Mouse (Mus musculus) gastrocnemius, adult 8-10 months (tissue): ENCODE results near the gene Cd302. TPM values are rescaled to one million over a fixed set of nuclear protein-coding genes. Genes with fewer than 3 reads are reported as not detected.

Experiments
- DNase-seq, 2 experiments: peaks; one replicate each; pipeline ENCODE4 v3.0.0; 2022; ENCODE audit warnings: low spot score in 2 of 2
- total RNA-seq, 4 experiments: library from RNA; stranded (reverse); gene quantifications; 2 replicates each; pipeline ENCODE4 v1.2.4; 2022

Cd302 gene
- total RNA-seq, 4 experiments from 2014 or later: 6.1 to 10.9 (median 6.9) TPM

DNA sequence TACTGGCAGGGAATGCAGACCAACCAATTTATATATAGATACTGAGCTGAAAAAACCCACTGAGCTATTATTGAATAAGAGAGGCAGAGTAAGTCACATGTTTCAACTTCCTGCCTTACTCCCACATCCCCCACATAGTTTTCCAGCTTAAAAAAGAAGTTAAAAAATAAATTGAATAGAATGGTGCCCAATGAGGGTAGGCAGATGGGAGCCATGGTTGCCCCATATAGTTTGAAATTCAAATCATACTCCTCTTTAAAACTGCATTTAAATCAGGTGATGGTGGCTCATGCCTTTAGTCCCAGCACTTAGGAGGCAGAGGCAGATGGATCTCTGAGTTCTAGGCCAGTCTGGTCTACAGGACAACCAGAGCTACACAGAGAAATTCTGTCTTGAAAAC lies 30.8 kb downstream of the Cd302 start:
- no peak for DNase-seq

DNA sequence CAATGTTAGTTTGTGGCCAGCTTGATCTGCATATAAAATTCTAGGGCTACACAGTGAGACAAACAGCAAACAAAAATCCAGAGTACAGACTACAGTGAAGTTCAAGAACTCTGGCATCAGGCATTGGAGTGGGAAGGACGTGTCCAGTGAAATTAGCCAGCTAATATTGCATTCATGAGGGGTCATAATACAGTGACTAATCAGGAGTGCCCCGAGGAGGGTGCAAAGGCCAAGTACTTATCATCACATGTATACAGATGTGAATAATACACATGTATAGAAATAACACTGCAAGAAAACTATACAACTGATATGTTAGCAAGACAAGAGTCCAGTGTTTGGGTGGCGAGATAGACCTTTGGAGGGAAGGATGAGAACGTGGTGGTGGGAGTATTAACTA lies 31.5 kb downstream of the Cd302 start:
- DNase-seq: no peak

DNA sequence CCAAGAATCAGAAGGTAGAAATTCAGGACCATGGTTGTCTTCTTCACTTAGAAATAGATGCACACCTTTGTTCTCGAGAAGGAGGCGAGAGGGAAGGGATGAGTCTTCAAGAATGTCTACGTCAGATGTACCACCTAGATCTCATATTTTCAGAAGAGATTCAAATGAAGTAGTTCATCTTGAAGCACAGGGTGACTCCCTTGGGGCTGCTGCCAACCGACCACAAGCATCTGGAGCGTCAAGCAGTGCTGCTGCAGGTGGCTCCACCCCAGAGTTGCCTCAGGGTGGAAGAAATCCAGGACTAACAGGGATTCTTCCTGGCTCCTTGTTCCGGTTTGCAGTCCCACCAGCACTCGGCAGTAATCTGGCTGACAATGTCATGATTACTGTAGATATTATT lies 49.8 kb downstream of the Cd302 start:
- DNase-seq: no peak

DNA sequence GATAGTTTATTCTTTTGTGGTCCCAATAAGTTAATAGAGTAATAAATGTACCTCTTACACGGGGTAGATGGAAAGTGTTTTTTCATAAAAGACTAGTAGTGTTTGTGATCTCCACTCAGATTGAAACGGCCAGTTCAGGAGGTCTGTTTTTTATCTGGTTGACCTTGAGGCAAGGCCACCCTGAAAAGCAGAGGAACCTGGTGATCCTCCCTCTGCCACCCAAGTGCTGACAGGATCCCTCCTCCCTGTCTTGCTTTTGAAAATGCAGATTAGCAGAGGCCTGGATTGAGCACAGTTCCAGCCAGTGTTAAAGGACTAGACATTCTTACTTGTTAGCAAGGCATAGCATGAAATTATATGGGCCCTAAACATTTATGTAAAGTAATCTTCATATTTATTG lies 51.1 kb downstream of the Cd302 start:
- DNase-seq: no peak

DNA sequence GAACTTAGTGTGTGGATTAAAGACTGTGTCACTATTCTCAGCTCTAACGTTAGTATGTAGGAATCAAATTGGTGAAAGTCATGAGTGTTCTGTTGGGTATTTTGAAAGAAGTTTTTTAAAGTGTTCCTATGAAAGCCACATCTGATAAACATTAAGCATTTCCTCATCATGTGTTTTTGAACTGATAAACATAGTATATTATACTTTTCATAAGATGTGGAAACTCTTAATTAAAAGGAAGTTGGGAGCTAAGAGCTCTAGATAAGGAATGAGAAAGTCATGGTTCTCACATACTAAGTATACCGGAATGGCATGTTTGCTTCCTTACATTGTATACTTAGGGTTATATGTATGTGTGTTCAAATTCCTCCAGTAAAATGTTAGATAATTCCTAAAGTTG lies 53.9 kb downstream of the Cd302 start:
- no peak for DNase-seq

DNA sequence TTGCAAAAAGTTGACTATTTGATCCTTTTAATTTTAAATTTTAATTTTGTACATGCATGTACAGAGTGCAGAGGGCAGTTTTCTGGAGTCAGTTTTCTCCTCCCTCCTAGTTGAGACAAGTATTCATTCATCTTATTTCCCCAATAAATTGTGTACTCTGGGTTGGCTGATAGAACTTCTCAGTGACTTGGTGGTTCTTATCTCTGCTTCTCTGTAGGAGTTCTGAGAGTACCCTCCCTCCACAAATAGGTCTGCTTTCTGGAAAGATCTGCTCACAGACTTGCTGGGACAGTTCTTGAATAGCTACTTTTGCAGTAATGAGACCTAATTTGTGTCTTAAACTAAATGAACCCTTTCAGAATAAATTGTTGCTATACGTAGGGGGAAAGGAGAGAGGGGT lies 55.8 kb downstream of the Cd302 start:
- DNase-seq: no peak

DNA sequence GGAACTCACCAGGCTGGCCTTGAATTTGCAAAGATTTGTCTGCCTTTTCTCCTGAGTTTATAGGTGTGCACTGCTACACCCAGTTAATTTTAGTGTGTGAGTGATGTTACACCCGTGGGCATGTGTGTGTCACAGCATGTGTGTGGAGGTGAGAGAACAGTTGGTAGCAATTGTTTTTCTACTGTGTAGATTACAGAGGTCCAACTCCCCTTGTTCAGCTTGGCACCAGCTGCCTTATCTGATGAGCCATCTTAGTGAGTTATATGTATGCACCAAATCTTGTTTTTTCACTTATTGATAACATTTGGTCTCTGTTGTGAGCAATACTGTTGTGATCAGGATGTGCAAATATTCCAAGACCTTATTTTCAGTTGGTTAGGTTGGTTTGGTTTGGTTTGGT lies 60.8 kb downstream of the Cd302 start:
- DNase-seq: no peak

DNA sequence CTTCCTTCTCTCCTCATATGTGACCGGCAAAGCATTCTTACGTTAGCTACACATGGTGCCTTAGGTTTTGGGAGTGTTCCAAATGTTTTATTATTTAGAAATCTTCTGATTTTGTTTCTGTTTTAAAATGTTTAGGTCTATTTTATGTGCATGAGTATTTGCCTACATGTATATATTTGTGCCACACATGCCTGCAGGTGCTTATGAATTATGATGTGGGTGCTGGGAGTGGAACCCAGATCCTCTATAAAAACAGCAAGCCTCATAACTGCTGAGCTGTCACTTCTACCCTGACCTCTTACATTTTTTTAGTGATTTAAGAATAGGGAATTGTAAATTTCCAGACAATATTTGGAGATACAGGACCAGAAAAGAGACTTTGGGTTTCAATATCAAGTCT lies 62.3 kb downstream of the Cd302 start:
- DNase-seq: no peak

DNA sequence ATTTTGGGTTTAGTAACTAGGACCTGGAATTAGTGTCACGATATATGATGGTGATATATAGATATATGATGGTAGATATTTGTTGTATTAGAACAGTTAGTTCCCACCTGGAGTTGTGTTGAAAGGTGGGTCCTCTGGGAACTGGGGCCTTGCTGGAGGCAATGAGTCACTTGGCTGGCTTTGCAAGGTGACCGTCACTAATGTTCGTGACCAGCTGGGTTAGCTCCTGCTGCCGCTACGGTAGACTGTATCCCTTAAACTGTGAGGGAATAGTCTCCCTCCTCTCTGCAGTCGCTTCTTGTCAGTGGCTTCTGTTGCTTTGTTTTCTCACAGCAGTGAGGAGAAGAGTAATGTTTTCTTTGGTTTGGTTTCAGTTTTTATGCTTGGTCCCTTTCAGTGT lies 63.1 kb downstream of the Cd302 start:
- no peak for DNase-seq

DNA sequence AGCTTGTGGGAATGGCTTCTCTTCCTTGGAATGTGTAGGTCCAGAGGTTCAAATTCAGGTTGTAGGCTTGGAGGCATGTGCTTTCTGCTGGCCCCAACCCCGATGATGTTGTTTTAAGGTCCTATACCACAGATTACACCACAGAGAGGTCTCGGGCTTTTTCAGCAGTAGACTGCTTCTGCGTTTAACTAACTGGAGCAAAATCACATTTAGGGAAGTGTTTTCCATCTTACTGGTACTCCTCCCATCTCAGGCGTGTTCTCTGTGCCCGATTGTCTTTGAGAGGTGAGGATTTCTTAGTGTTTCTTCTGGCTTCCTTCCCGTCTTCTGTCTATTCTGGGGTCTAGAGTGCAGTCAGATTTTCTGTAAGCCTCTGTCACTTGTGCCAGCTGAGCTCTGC lies 66.7 kb downstream of the Cd302 start:
- no peak for DNase-seq

DNA sequence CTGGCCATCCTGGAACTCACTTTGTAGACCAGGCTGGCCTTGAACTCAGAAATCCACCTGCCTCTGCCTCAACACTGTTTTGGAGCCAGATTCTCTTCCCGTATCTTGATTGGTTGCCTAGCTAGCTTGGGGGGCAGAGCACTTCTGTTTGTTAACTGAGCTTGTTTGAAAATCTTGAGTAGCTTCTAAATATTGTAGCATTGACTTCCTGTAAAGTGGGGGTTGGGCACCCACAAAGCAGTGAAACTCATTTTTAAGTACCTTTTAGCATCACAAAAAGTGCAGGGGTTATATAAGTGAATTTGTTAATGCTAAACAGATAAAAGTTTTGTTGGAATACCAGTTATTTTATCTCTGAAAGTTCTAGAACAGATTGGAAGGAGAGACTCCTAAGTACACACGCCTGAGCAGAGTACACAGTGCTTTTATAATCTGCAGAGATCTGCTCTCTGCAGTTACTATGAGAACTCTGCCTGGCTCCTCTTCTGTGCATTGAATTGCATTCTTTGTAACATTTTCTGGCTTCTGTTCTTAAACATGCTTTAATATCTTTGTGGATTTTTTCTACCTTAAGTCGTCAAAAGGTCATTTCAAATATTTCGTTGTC lies 67.6 kb downstream of the Cd302 start:
- DNase-seq: no peak

DNA sequence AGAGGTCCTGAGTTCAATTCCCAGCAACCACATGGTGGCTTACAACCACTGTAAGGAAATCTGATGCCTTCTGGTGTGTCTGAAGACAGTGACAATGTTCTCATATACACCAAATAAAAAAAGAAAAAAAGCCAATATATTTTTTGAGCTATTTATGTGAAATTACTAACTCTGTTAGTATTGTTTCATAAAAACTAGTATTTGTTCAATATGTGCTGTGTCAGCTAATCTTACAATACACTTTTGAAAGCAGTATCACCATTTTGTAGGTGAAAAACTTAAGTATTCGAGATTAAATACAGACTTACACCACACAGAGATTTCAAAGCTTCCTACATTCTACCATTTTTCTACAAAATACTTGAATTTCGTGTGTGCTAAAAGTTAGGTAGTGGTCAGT lies 69.6 kb downstream of the Cd302 start:
- no peak for DNase-seq

DNA sequence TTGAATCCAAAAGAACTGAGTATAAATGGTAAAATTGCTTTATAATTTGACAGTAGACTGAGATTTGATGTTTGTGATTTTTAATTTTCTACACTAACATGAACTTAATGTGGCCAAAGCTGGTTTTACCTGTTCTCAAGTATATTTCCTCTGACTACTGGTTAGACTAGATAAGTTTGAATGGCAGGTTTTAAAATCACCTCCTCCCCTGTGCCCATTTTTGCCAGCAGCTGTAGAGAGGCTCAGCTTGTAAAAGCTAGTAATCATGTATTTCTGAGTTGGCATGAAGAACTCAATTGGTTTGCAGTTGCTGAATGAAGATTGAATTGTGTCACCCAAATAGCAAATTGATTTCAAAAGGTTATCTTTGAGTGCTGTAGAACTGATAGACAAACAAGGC lies 71.8 kb downstream of the Cd302 start:
- no peak for DNase-seq

DNA sequence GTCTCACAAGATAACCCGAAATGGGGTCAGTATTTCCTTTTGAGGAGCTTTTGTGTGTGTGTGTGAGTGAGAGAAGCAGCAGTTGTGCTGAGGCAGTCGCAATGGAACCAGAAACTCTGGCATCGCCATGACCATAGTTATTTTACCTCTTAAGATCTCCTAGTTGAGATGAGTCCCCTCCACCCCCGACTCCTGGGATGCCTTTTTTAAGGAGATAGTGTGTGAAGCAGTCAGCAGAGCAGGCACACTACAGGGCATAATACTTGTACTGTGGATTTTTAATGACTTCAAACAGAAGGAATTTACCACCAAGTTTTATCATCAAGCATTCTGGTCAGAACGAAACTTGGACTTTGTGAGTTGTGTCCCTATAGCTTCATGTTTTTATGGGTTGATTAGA lies 73.5 kb downstream of the Cd302 start:
- DNase-seq: no peak

DNA sequence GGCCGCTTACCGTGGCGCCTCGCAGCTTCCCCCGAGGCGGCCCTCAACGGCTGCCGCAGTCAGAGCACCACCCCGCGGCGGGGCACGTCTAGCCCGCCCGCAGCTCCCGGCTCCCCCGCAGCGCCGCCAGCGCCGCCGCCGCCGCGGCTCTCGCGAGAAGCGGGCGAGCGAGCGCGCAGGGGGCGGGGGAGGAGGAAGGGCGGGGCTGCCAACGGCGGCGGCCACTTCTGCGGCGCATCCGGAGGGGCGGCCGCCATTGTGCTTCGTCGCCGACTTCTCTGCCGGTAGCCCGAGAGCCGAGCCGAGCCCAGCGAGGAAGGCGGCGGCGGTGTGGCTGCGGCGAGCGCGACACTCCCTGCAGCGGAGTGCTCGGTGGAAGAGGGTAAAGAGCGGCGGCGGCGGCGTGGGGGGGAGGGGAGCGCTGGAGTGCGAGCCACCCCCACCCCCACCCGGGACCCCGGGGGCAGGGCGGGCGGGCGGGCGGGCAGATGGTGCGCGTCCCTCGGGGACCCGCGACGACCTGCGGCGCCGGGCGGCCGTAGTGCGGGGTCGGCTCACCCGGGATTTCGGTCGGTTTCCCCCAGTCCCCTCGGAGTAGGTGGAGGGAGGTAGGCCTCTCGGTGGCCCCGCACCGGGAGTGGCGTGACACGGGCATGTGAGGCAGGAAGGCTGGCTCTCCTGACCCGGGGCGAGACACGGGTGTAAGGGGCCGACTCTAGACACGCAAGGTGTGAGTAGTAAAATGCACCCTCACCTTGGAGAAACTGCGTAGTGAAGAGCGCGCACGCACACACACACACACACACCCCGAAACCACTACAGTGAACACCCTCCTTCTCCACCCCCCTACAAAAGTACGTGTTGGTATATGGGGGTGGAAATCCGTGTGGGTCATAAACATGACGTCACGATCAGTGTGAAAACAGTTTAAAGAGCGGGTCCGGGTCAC lies 74.3 kb downstream of the Cd302 start, which contains the start of the genes Baz2b and March7:
Gene Baz2b (minus strand): TSS at position 137 of the 949 bp plus-strand sequence.
Gene March7 (plus strand): TSS at position 185 of the 949 bp plus-strand sequence.
- DNase-seq: peak; percentile 74 to 83

DNA sequence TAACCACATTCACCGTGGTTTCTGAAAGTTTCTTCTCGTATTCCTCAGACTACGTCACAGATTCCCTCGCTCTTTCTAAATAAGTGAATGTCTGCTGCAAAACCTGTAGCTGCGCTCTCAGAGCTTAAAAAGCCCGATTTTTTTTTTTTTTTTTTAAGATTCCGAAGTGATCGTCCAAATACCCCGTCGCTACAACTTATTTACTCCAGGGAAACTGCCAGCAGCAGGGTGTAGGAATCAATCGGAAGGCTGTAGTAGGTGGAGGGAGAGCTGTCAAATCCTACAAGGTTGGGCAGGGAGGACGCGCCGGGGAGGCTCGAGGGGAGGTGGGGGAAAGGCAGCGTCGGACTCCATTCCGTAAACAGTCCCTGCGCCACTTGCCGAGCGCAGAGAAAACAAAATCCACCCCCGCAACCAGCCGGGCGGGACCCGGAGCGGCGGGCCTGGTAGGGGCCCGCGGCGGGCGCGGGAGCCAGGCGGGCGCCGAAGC lies 75.1 kb downstream of the Cd302 start:
- peak; percentile 15 to 23 for DNase-seq

DNA sequence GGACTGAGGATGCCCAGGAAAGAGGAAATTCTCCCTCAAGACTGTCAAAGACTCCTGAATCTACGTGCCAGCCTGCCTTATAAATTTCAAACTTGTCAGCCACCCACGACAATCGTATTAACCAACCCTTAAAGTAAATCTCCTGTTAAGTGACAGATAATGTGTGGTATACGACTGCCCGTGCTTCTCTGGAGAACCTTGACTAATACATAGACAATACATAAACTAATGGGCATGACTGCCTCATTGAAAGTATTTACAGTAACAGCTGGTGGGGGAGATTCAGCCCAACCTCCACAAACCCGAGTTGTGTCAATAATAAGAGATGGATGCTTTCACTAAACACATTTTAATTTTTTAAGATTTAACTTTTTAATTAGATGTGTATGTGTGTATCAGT lies 78.5 kb downstream of the Cd302 start:
- no peak for DNase-seq

DNA sequence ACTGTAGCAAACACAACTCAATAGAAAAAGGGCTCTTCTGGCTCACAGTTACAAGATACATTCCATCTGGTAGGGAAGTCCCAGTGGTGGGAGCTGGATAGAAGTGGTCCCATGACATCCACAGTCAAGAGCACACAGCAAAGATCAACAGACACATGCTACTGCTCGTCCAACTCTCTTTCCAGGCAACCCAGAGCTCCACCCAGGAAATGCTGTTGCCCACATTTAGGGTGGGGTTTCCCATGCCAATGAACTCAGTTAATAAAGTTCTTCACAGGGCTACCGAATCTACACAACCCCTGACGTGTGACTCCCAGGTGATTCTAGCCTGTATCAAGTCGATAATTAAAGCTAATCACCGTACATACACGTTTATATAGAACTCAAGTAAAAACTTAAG lies 80.1 kb downstream of the Cd302 start:
- DNase-seq: no peak

DNA sequence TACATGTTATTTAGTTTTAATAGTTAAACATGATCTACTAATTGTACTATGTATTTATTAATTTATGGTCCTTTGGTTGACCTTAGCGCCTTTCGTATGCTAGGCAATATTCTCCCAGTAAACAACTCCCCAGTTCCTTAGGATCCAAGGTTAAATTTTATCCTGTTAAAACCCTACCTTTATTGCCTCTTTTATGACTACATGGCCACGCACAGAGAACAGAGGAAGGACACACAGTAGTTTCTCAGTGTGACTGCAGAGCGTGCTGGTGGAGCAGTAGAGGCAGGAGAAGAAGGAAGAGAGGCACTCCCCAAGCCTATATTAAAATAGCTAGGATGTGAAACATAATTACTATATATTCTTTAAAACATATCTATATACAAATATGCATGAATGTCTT lies 80.6 kb downstream of the Cd302 start:
- no peak for DNase-seq

DNA sequence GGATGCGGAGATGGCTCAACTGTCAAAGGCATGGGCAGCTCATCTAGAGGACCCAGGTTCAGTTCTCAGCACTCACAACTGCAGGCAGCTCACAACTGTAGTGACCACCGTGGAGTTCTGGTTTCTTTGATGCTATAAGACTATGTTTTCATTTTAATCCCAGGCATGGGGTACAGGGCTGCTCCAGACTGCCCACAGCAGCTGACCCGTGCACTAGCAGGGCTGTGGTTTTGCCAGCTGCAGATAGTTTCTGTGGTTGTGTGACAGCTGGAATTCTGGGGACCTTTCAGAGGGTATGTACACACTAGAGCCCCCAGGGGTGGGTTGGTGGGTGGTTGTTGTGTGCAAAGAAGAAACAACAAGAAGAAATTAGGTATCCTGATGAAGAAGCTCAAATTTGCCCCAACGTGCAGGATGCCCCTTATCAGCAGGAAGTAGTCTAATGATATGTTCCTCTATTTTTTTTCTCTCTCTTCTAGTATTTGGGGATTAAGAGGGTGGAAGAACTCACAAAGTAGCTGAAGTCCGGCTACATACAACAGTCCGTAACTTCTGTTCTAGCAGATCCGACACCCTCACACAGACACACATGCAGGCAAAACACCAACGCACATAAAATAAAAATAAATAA lies 81.3 kb downstream of the Cd302 start:
- DNase-seq: no peak
